Mouse (Mus musculus) erythroblast, adult 5-6 weeks (primary cell): ENCODE measurements around the gene Pus10. TPM values are rescaled to one million over a fixed set of nuclear protein-coding genes. Genes with fewer than 3 reads are reported as not detected.

Experiments
- ATAC-seq: replicated peaks from 2 replicates; pipeline ENCODE4 v1.8.0; 2016; ENCODE audit warnings: moderate number of reproducible peaks, mild to moderate bottlenecking, moderate TSS enrichment, inconsistent platforms; ENCODE audit not compliant: poor library complexity, low FRiP score, severe bottlenecking
- total RNA-seq, 2 experiments: library from RNA; stranded (forward) in 1 of 2; stranded (reverse) in 1 of 2; fragments of 150-400 nt in 1 of 2; fragments of 200-764, 138-1000 nt in 1 of 2; gene quantifications; 2 replicates each; pipeline versions ENCODE4 v1.2.3 to v1.2.4; 2015 to 2017; ENCODE audit warnings: low replicate concordance in 2 of 2

Pus10 gene
- total RNA-seq, 2 experiments from 2014 or later, result 8.9 to 16.3 TPM

GRCm38 (mm10) chr11:23688060-23688459 lies 22.6 kb downstream of the Pus10 start:
- no peak for ATAC-seq

- no peak for ATAC-seq
Measured at GRCm38 (mm10) chr11:23693286-23693685, 27.8 kb downstream of the Pus10 start.

GRCm38 (mm10) chr11:23695847-23696246 lies 30.4 kb downstream of the Pus10 start:
- no peak for ATAC-seq

- no peak for ATAC-seq
Measured at GRCm38 (mm10) chr11:23698526-23698925, 33.1 kb downstream of the Pus10 start.

- no peak for ATAC-seq
Measured at GRCm38 (mm10) chr11:23699414-23700095, 34.1 kb downstream of the Pus10 start.

GRCm38 (mm10) chr11:23701831-23702230 lies 36.4 kb downstream of the Pus10 start:
- no peak for ATAC-seq

GRCm38 (mm10) chr11:23704604-23705294 lies 39.3 kb downstream of the Pus10 start:
- no peak for ATAC-seq

GRCm38 (mm10) chr11:23712299-23712698 lies 46.8 kb downstream of the Pus10 start:
- ATAC-seq, result no peak

GRCm38 (mm10) chr11:23718856-23719255 lies 53.4 kb downstream of the Pus10 start:
- ATAC-seq, result no peak

- ATAC-seq, result no peak
Measured at GRCm38 (mm10) chr11:23719825-23720224, 54.4 kb downstream of the Pus10 start.

- no peak for ATAC-seq
Measured at GRCm38 (mm10) chr11:23722326-23722725, 56.9 kb downstream of the Pus10 start.

GRCm38 (mm10) chr11:23725850-23726249 lies 60.4 kb downstream of the Pus10 start:
- no peak for ATAC-seq

GRCm38 (mm10) chr11:23726441-23726840 lies 61.0 kb downstream of the Pus10 start:
- ATAC-seq, result no peak

- ATAC-seq, result no peak
Measured at GRCm38 (mm10) chr11:23728186-23728585, 62.7 kb downstream of the Pus10 start.

- no peak for ATAC-seq
Measured at GRCm38 (mm10) chr11:23730120-23730519, 64.6 kb downstream of the Pus10 start.

- ATAC-seq, result no peak
Measured at GRCm38 (mm10) chr11:23732840-23733239, 67.4 kb downstream of the Pus10 start.

- no peak for ATAC-seq
Measured at GRCm38 (mm10) chr11:23734749-23735286, 69.3 kb downstream of the Pus10 start.

GRCm38 (mm10) chr11:23735820-23736470 lies 70.5 kb downstream of the Pus10 start:
- ATAC-seq, result no peak

- ATAC-seq, result no peak
Measured at GRCm38 (mm10) chr11:23740895-23741294, 75.4 kb downstream of the Pus10 start.

GRCm38 (mm10) chr11:23741386-23741785 lies 75.9 kb downstream of the Pus10 start:
- ATAC-seq, result no peak

- ATAC-seq, result no peak
Measured at GRCm38 (mm10) chr11:23744352-23744751, 78.9 kb downstream of the Pus10 start.
